Mouse (Mus musculus): ENCODE measurements around the gene Tekt4. TPM values are rescaled to one million over a fixed set of nuclear protein-coding genes. Genes with fewer than 3 reads are reported as not detected.

The Tekt4 gene
- polyA plus RNA-seq, 1 experiment from 2014 or later, result 0.25 TPM

GRCm38 (mm10) chr17:25442889-25443288, 11.5 kb upstream of the Tekt4 start:
- H3K27ac ChIP-seq (ENCODE audit: low read depth, low read length), result no peak overlapping the region
- H3K9ac ChIP-seq (ENCODE audit: low read length), result no peak overlapping the region
- H3K4me2 ChIP-seq (ENCODE audit: low read depth), result no peak overlapping the region
- H3K27me3 ChIP-seq (ENCODE audit: control insufficient read depth, insufficient read depth, low read length), result no peaks in the 10 kb centered on the region
- H3K4me1 ChIP-seq (ENCODE audit: control insufficient read depth, insufficient read depth, low read length), result no peaks in the 10 kb centered on the region
- 84% methylated on average over 3 of the region's 3 CpGs for WGBS
- no peak overlapping the region for H3K4me3 ChIP-seq (ENCODE audit: low read depth, low read length)
- no peaks in the 10 kb centered on the region for H3K9me3 ChIP-seq (ENCODE audit: control insufficient read depth, low read length)
- no peak for DNase-seq (ENCODE audit: low spot score)
- ATAC-seq (ENCODE audit: insufficient read depth, low FRiP score, low TSS enrichment), result no peak
- H3K36me3 ChIP-seq (ENCODE audit: control insufficient read depth, insufficient read depth, low read length), result no peaks in the 10 kb centered on the region

GRCm38 (mm10) chr17:25445074-25445473, 9.3 kb upstream of the Tekt4 start:
- no peaks in the 10 kb centered on the region for H3K36me3 ChIP-seq (ENCODE audit: control insufficient read depth, insufficient read depth, low read length)
- no peak overlapping the region for H3K4me2 ChIP-seq (ENCODE audit: low read depth)
- ATAC-seq (ENCODE audit: insufficient read depth, low FRiP score, low TSS enrichment) (no peak), DNase-seq (ENCODE audit: low spot score) (no peak)
- WGBS, result 46% methylated on average over 4 of the region's 4 CpGs
- no peak overlapping the region for H3K4me3 ChIP-seq (ENCODE audit: low read depth, low read length)
- no peaks in the 10 kb centered on the region for H3K27me3 ChIP-seq (ENCODE audit: control insufficient read depth, insufficient read depth, low read length)
- no peaks in the 10 kb centered on the region for H3K9me3 ChIP-seq (ENCODE audit: control insufficient read depth, low read length)
- H3K4me1 ChIP-seq (ENCODE audit: control insufficient read depth, insufficient read depth, low read length), result no peaks in the 10 kb centered on the region
- H3K27ac ChIP-seq (ENCODE audit: low read depth, low read length), result no peak overlapping the region
- no peak overlapping the region for H3K9ac ChIP-seq (ENCODE audit: low read length)

GRCm38 (mm10) chr17:25445841-25446240, 8.6 kb upstream of the Tekt4 start:
- Histone ChIP-seq H3K27me3 (ENCODE audit: control insufficient read depth, insufficient read depth, low read length) (no peaks in the 10 kb centered on the region), H3K36me3 (ENCODE audit: control insufficient read depth, insufficient read depth, low read length) (no peaks in the 10 kb centered on the region), H3K9me3 (ENCODE audit: control insufficient read depth, low read length) (no peaks in the 10 kb centered on the region), H3K4me3 (ENCODE audit: low read depth, low read length) (no peak overlapping the region), H3K4me1 (ENCODE audit: control insufficient read depth, insufficient read depth, low read length) (no peaks in the 10 kb centered on the region), H3K4me2 (ENCODE audit: low read depth) (no peak overlapping the region), H3K9ac (ENCODE audit: low read length) (no peak overlapping the region), H3K27ac (ENCODE audit: low read depth, low read length) (no peak overlapping the region)
- DNase-seq (ENCODE audit: low spot score), result no peak
- 94% methylated on average over 3 of the region's 3 CpGs for WGBS
- ATAC-seq (ENCODE audit: insufficient read depth, low FRiP score, low TSS enrichment), result no peak

GRCm38 (mm10) chr17:25447865-25448264, 6.5 kb upstream of the Tekt4 start:
- 85% methylated on average over 12 of the region's 12 CpGs for WGBS
- Histone ChIP-seq H3K9ac (ENCODE audit: low read length) (no peak overlapping the region), H3K4me1 (ENCODE audit: control insufficient read depth, insufficient read depth, low read length) (no peaks in the 10 kb centered on the region), H3K4me2 (ENCODE audit: low read depth) (no peak overlapping the region), H3K9me3 (ENCODE audit: control insufficient read depth, low read length) (no peaks in the 10 kb centered on the region), H3K27me3 (ENCODE audit: control insufficient read depth, insufficient read depth, low read length) (no peaks in the 10 kb centered on the region), H3K36me3 (ENCODE audit: control insufficient read depth, insufficient read depth, low read length) (no peaks in the 10 kb centered on the region), H3K27ac (ENCODE audit: low read depth, low read length) (no peak overlapping the region), H3K4me3 (ENCODE audit: low read depth, low read length) (no peak overlapping the region)
- no peak for ATAC-seq (ENCODE audit: insufficient read depth, low FRiP score, low TSS enrichment)
- DNase-seq (ENCODE audit: low spot score), result no peak

GRCm38 (mm10) chr17:25450329-25450728, 4.1 kb upstream of the Tekt4 start:
- H3K27ac ChIP-seq (ENCODE audit: low read depth, low read length), result no peak overlapping the region
- H3K4me1 ChIP-seq (ENCODE audit: control insufficient read depth, insufficient read depth, low read length), result no peaks in the 10 kb centered on the region
- no peak overlapping the region for H3K4me2 ChIP-seq (ENCODE audit: low read depth)
- DNase-seq (ENCODE audit: low spot score) (no peak), ATAC-seq (ENCODE audit: insufficient read depth, low FRiP score, low TSS enrichment) (no peak)
- H3K4me3 ChIP-seq (ENCODE audit: low read depth, low read length), result no peak overlapping the region
- 61% methylated on average over 4 of the region's 4 CpGs for WGBS
- H3K9ac ChIP-seq (ENCODE audit: low read length), result no peak overlapping the region
- H3K9me3 ChIP-seq (ENCODE audit: control insufficient read depth, low read length), result no peaks in the 10 kb centered on the region
- H3K27me3 ChIP-seq (ENCODE audit: control insufficient read depth, insufficient read depth, low read length), result no peaks in the 10 kb centered on the region
- H3K36me3 ChIP-seq (ENCODE audit: control insufficient read depth, insufficient read depth, low read length), result no peaks in the 10 kb centered on the region

- Histone ChIP-seq H3K4me1 (ENCODE audit: control insufficient read depth, insufficient read depth, low read length) (no peaks in the 10 kb centered on the region), H3K4me3 (ENCODE audit: low read depth, low read length) (no peak overlapping the region), H3K9me3 (ENCODE audit: control insufficient read depth, low read length) (no peaks in the 10 kb centered on the region), H3K9ac (ENCODE audit: low read length) (no peak overlapping the region), H3K4me2 (ENCODE audit: low read depth) (no peak overlapping the region), H3K27me3 (ENCODE audit: control insufficient read depth, insufficient read depth, low read length) (no peaks in the 10 kb centered on the region), H3K36me3 (ENCODE audit: control insufficient read depth, insufficient read depth, low read length) (no peaks in the 10 kb centered on the region), H3K27ac (ENCODE audit: low read depth, low read length) (no peak overlapping the region)
- DNase-seq (ENCODE audit: low spot score), result no peak
- WGBS, result 82% methylated on average over 5 of the region's 5 CpGs
- ATAC-seq (ENCODE audit: insufficient read depth, low FRiP score, low TSS enrichment), result no peak
These were observed 2.0 kb upstream of the Tekt4 start for GRCm38 (mm10) chr17:25452246-25452965.

- H3K27me3 ChIP-seq (ENCODE audit: control insufficient read depth, insufficient read depth, low read length), result no peaks in the 10 kb centered on the region
- no peaks in the 10 kb centered on the region for H3K9me3 ChIP-seq (ENCODE audit: control insufficient read depth, low read length)
- DNase-seq (ENCODE audit: low spot score) (no peak), ATAC-seq (ENCODE audit: insufficient read depth, low FRiP score, low TSS enrichment) (no peak)
- 55% methylated on average over 8 of the region's 8 CpGs for WGBS
- no peak overlapping the region for H3K9ac ChIP-seq (ENCODE audit: low read length)
- no peak overlapping the region for H3K27ac ChIP-seq (ENCODE audit: low read depth, low read length)
- H3K36me3 ChIP-seq (ENCODE audit: control insufficient read depth, insufficient read depth, low read length), result no peaks in the 10 kb centered on the region
- no peaks in the 10 kb centered on the region for H3K4me1 ChIP-seq (ENCODE audit: control insufficient read depth, insufficient read depth, low read length)
- H3K4me3 ChIP-seq (ENCODE audit: low read depth, low read length), result no peak overlapping the region
- H3K4me2 ChIP-seq (ENCODE audit: low read depth), result no peak overlapping the region
These were observed 2.1 kb downstream of the Tekt4 start for GRCm38 (mm10) chr17:25456540-25456939.

- WGBS, result 12% methylated on average over 9 of the region's 9 CpGs
- Histone ChIP-seq H3K36me3 (ENCODE audit: control insufficient read depth, insufficient read depth, low read length) (no peaks in the 10 kb centered on the region), H3K9ac (ENCODE audit: low read length) (peak overlapping the region; percentile 11; the same call in 1 of the 2 replicates), H3K4me3 (ENCODE audit: low read depth, low read length) (no peak overlapping the region), H3K4me1 (ENCODE audit: control insufficient read depth, insufficient read depth, low read length) (peaks cover 6% of the 10 kb centered on the region; the same call in 1 of the 2 replicates), H3K27ac (ENCODE audit: low read depth, low read length) (no peak overlapping the region), H3K9me3 (ENCODE audit: control insufficient read depth, low read length) (no peaks in the 10 kb centered on the region), H3K27me3 (ENCODE audit: control insufficient read depth, insufficient read depth, low read length) (no peaks in the 10 kb centered on the region), H3K4me2 (ENCODE audit: low read depth) (no peak overlapping the region)
- DNase-seq (ENCODE audit: low spot score) (peak; percentile 31), ATAC-seq (ENCODE audit: insufficient read depth, low FRiP score, low TSS enrichment) (no peak)
These were observed 7.9 kb downstream of the Tekt4 start for GRCm38 (mm10) chr17:25462236-25462875.
